Mouse (Mus musculus): ENCODE data around the gene Map7d3.

DNA sequence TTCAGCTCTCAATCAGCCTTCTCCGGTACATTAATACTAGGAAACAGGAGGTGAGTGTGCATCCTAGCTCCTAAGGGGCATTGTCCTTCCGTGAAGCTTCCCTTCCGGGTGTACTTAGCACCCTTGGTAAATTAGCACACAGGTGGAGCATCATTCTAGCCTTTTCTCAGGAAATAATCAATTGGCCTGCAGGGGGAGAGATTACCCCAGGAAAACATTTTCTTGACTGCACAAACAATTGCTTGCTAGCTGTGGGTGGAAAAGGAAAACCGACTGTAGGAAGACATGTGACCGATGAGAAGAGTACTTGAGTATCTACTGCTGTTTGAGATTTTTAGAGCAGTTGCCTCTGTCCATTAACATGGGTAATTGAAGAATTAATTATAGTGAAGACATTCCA is 19.1 kb upstream of the Map7d3 start:
- TF ChIP-seq CTCF (IDR thresholded peaks at IDR 0.05; ENCODE audit: low read depth) (peak; percentile 45), EP300 (optimal IDR thresholded peaks at IDR 0.05) (no peak)
